12 mouse cellular contexts compared by ENCODE assay signal in genomic region chr6:88416130-88416758, GRCm38 (mm10). TPM values are rescaled to one million over a fixed set of nuclear protein-coding genes. Genes with fewer than 3 reads are reported as not detected.
DNase-seq lines count a peak whose midpoint lies in the region; ATAC-seq and TF ChIP-seq lines count a peak whose summit lies in the region.
"Had no signal": no experiment of that assay in that cellular context is flagged by ENCODE, and none has a peak within 500 bp of the region (broad histone marks: within the 10 kb centered on the region; RNA-seq: fewer than 3 reads in every experiment).

No protein-coding gene starts in this region.

- no peaks in the 10 kb centered on the region for H3K9me3 ChIP-seq in forebrain, postnatal 0 days (ENCODE audit: low read length)
- H3K9me3 ChIP-seq: heart, embryonic 13.5 days had no signal

- no peak overlapping the region for H3K9ac ChIP-seq in forebrain, postnatal 0 days
- H3K9ac ChIP-seq: heart, embryonic 13.5 days had no signal

- WGBS in forebrain, postnatal 0 days = 32% methylated on average over 7 of the region's 7 CpGs

- H3K4me1 ChIP-seq in forebrain, postnatal 0 days (ENCODE audit: insufficient read depth) = no peaks in the 10 kb centered on the region

- H3K4me3 ChIP-seq in forebrain, postnatal 0 days (ENCODE audit: low read depth, low read length) = no peak overlapping the region
- H3K4me3 ChIP-seq: heart, embryonic 13.5 days had no signal

- no peaks in the 10 kb centered on the region for H3K27me3 ChIP-seq in forebrain, postnatal 0 days (ENCODE audit: insufficient read depth, low read length)
- H3K27me3 ChIP-seq: heart, embryonic 13.5 days had no signal

- peak; percentile 11 for DNase-seq in embryo, embryonic 10 days (ENCODE audit: low spot score)
- no peak for DNase-seq in embryo, embryonic 9.5 days (ENCODE audit: extremely low spot score)
- DNase-seq in R1 (ENCODE audit: low read depth, low spot score) = peak; percentile 19
- peak; percentile 14 for DNase-seq in forebrain, postnatal 0 days
- peak; percentile 14 to 54 for DNase-seq in kidney, postnatal 36 days
- DNase-seq in testis, postnatal 10 days (ENCODE audit: low spot score) = no peak
- DNase-seq in adrenal gland, adult 2 months = no peak
- DNase-seq in spleen, postnatal 14 days (ENCODE audit: low spot score in 2 of 2) = no peak
- DNase-seq: layer of hippocampus, adult 9-11 months; right cerebral cortex, adult 18-20 months; thymus, postnatal 36 days had no signal

- TF ChIP-seq CTCF in forebrain, postnatal 0 days (IDR thresholded peaks at IDR 0.05; ENCODE audit: low read depth) = no peak

- H3K36me3 ChIP-seq in forebrain, postnatal 0 days (ENCODE audit: insufficient read depth) = no peaks in the 10 kb centered on the region
- H3K36me3 ChIP-seq: heart, embryonic 13.5 days had no signal

- no peak overlapping the region for H3K4me2 ChIP-seq in forebrain, postnatal 0 days (ENCODE audit: low read depth)
- H3K4me2 ChIP-seq: heart, embryonic 13.5 days had no signal

- H3K27ac ChIP-seq in forebrain, postnatal 0 days (ENCODE audit: low read depth, low read length) = no peak overlapping the region
- H3K27ac ChIP-seq: heart, embryonic 13.5 days had no signal

- no peak for ATAC-seq in forebrain, postnatal 0 days

RNA-seq across cellular contexts. Expression of gene Eefsec, which starts 30.1 kb away (rescaled TPM):
- 20.1 and 22.9 TPM in 2 replicates for total RNA-seq in forebrain, postnatal 0 days (2014; rRNA removed)
- 26.1 and 28.4 TPM in 2 replicates for polyA plus RNA-seq in forebrain, postnatal 0 days (2015; fragmentation: Nextera tagmentation; extraction: Ambion mirVana)
- total RNA-seq in adrenal gland, adult 2 months (2021) = 10 to 100 TPM; 15.4 to 17.2 TPM
- 18.0 and 22.4 TPM in 2 replicates for polyA plus RNA-seq in adrenal gland, adult 2 months (2012; rRNA removed)

RNA-seq across cellular contexts. Expression of gene Ruvbl1, which starts 49.0 kb away (rescaled TPM):
- total RNA-seq in forebrain, postnatal 0 days (2014; rRNA removed) = 56.7 and 59.2 TPM in 2 replicates
- 78.9 and 82.8 TPM in 2 replicates for polyA plus RNA-seq in forebrain, postnatal 0 days (2015; fragmentation: Nextera tagmentation; extraction: Ambion mirVana)
- 10 to 100 TPM; 29.8 to 33.1 TPM for total RNA-seq in adrenal gland, adult 2 months (2021)
- polyA plus RNA-seq in adrenal gland, adult 2 months (2012; rRNA removed) = 14.7 and 19.4 TPM in 2 replicates

Comparison
In these comparisons a context has a peak if more than half of its experiments do, and no peak if none do; other contexts are left out.
1. DNase-seq: peak in embryo, embryonic 10 days (single experiment), R1 (single experiment), forebrain, postnatal 0 days (single experiment) and kidney, postnatal 36 days (2 of 2); none in embryo, embryonic 9.5 days (single experiment), testis, postnatal 10 days (single experiment), adrenal gland, adult 2 months (single experiment) and spleen, postnatal 14 days (0 of 2).